ENCODE assay signal across 12 mouse cellular contexts in genomic region chr16:64884420-64884838, GRCm38 (mm10). TPM values are rescaled to one million over a fixed set of nuclear protein-coding genes. Genes with fewer than 3 reads are reported as not detected.
DNase-seq lines count a peak whose midpoint lies in the region; ATAC-seq lines count a peak whose summit lies in the region.
"Had no signal": no experiment of that assay in that cellular context is flagged by ENCODE, and none has a peak within 500 bp of the region (broad histone marks: within the 10 kb centered on the region; RNA-seq: fewer than 3 reads in every experiment).

No protein-coding gene starts in this region.

- H3K4me3 ChIP-seq in heart, embryonic 12.5 days: no peak overlapping the region
- H3K4me3 ChIP-seq in forebrain, embryonic 13.5 days: no peak overlapping the region
- H3K4me3 ChIP-seq: forebrain, embryonic 12.5 days; hindbrain, embryonic 13.5 days; midbrain, embryonic 13.5 days had no signal

- peaks cover 9% of the 10 kb centered on the region for H3K9me3 ChIP-seq in heart, embryonic 12.5 days (replicated peaks)
- 0 out of 2 replicates have a peak, but pooled peaks cover 5% of the 10 kb centered on the region for H3K9me3 ChIP-seq in forebrain, embryonic 13.5 days (replicated peaks)

- DNase-seq in heart, postnatal 4 days: peak; percentile 6
- peak; percentile 42 for DNase-seq in 3T3-L1 (ENCODE audit: low read depth, low spot score)
- peak; percentile 45 for DNase-seq in Muller cell, postnatal 12 days (ENCODE audit: inconsistent ontology term)
- no peak for DNase-seq in gastrocnemius, postnatal 10 days
- DNase-seq in thymus, adult 18-20 months: no peak
- DNase-seq: cerebellum, postnatal 10 days had no signal

- no peak overlapping the region for H3K9ac ChIP-seq in heart, embryonic 12.5 days
- H3K9ac ChIP-seq in forebrain, embryonic 13.5 days: no peak overlapping the region
- H3K9ac ChIP-seq: forebrain, embryonic 12.5 days; hindbrain, embryonic 13.5 days; midbrain, embryonic 13.5 days had no signal

- no peak overlapping the region for H3K4me2 ChIP-seq in heart, embryonic 12.5 days
- H3K4me2 ChIP-seq in forebrain, embryonic 13.5 days: no peak overlapping the region
- H3K4me2 ChIP-seq: forebrain, embryonic 12.5 days; hindbrain, embryonic 13.5 days; midbrain, embryonic 13.5 days had no signal

- H3K27me3 ChIP-seq in heart, embryonic 12.5 days (replicated peaks): no peaks in the 10 kb centered on the region
- H3K27me3 ChIP-seq in forebrain, embryonic 13.5 days: no peaks in the 10 kb centered on the region
- H3K27me3 ChIP-seq: forebrain, embryonic 12.5 days; hindbrain, embryonic 13.5 days; midbrain, embryonic 13.5 days had no signal

- no peak overlapping the region for H3K27ac ChIP-seq in heart, embryonic 12.5 days (ENCODE audit: poor library complexity, severe bottlenecking)
- H3K27ac ChIP-seq in forebrain, embryonic 13.5 days: no peak overlapping the region
- H3K27ac ChIP-seq: forebrain, embryonic 12.5 days; hindbrain, embryonic 13.5 days; midbrain, embryonic 13.5 days had no signal

- ATAC-seq in heart, embryonic 12.5 days (ENCODE audit: insufficient number of reproducible peaks, low FRiP score): no peak
- ATAC-seq in hematopoietic stem cell, adult 5-6 weeks (replicated peaks in 1 of 2; ENCODE audit: insufficient read depth in 1 of 2, low FRiP score in 2 of 2, low TSS enrichment in 1 of 2, low read depth in 1 of 2, poor library complexity in 2 of 2, severe bottlenecking in 2 of 2): peak; percentile 54 to 73
- ATAC-seq in forebrain, embryonic 13.5 days: no peak
- ATAC-seq: midbrain, embryonic 13.5 days had no signal

- peaks cover 14% of the 10 kb centered on the region for H3K4me1 ChIP-seq in heart, embryonic 12.5 days (replicated peaks)
- H3K4me1 ChIP-seq in forebrain, embryonic 13.5 days: 0 out of 2 replicates have a peak, but pooled peaks cover 5% of the 10 kb centered on the region
- H3K4me1 ChIP-seq: hindbrain, embryonic 13.5 days; midbrain, embryonic 13.5 days had no signal

- no peaks in the 10 kb centered on the region for H3K36me3 ChIP-seq in heart, embryonic 12.5 days
- no peaks in the 10 kb centered on the region for H3K36me3 ChIP-seq in forebrain, embryonic 13.5 days (ENCODE audit: poor library complexity, severe bottlenecking)
- H3K36me3 ChIP-seq: forebrain, embryonic 12.5 days; hindbrain, embryonic 13.5 days; midbrain, embryonic 13.5 days had no signal

- WGBS in heart, embryonic 12.5 days: 11% methylated on average over 3 of the region's 3 CpGs
- 32% methylated on average over 3 of the region's 3 CpGs for WGBS in forebrain, embryonic 13.5 days

RNA-seq across cellular contexts. Expression of gene Cggbp1, which starts 32.6 kb away (rescaled TPM):
- 10 to 100 TPM; 61.3 to 63.1 TPM for total RNA-seq in heart, postnatal 4 days (2021)
- 78.3 and 80.8 TPM in 2 replicates for polyA plus RNA-seq in heart, embryonic 12.5 days (2016; fragmentation: Nextera tagmentation; extraction: Ambion mirVana)
- total RNA-seq in hematopoietic stem cell, adult 5-6 weeks (2017): 119 and 147 TPM in 2 replicates
- 10 to 100 TPM; 40.8 to 45.4 TPM for total RNA-seq in gastrocnemius, postnatal 10 days (2021)
- 80.3 and 83.3 TPM in 2 replicates for polyA plus RNA-seq in forebrain, embryonic 13.5 days (2015; fragmentation: Nextera tagmentation; extraction: Ambion mirVana)

RNA-seq across cellular contexts. Expression of gene Zfp654, which starts 33.0 kb away (rescaled TPM):
- 10 to 100 TPM; 10.6 to 10.8 TPM for total RNA-seq in heart, postnatal 4 days (2021)
- polyA plus RNA-seq in heart, embryonic 12.5 days (2016; fragmentation: Nextera tagmentation; extraction: Ambion mirVana): 10.0 and 10.3 TPM in 2 replicates
- total RNA-seq in hematopoietic stem cell, adult 5-6 weeks (2017): 19.8 and 33.7 TPM in 2 replicates
- total RNA-seq in gastrocnemius, postnatal 10 days (2021): 1 to 10 TPM; 7.5 to 8.1 TPM
- 5.1 and 5.9 TPM in 2 replicates for polyA plus RNA-seq in forebrain, embryonic 13.5 days (2015; fragmentation: Nextera tagmentation; extraction: Ambion mirVana)

Comparison
In these comparisons a context has a peak if more than half of its experiments do, and no peak if none do; other contexts are left out.
1. DNase-seq: peak in heart, postnatal 4 days (single experiment), 3T3-L1 (single experiment) and Muller cell, postnatal 12 days (single experiment); none in gastrocnemius, postnatal 10 days (single experiment) and thymus, adult 18-20 months (0 of 2).
2. ATAC-seq: peak in hematopoietic stem cell, adult 5-6 weeks (2 of 2); none in heart, embryonic 12.5 days (single experiment) and forebrain, embryonic 13.5 days (single experiment).